Mouse (Mus musculus) lung, embryonic 15.5 days (tissue): ENCODE measurements around the gene 2010106E10Rik. TPM values are rescaled to one million over a fixed set of nuclear protein-coding genes. Genes with fewer than 3 reads are reported as not detected.

Experiments
- ATAC-seq: fragments of 200-750 bp; cut with Nextera tagmentation; 2 replicates; pipeline ENCODE4 v1.8.0; 2017; ENCODE audit warnings: moderate number of reproducible peaks, borderline replicate concordance; ENCODE audit not compliant: low FRiP score, low TSS enrichment; ENCODE audit errors: extremely low read depth
- H3K27ac ChIP-seq: fragments of 300-500 bp; sonication (generic); 2 replicates; pipeline ENCODE4 v1.5.1; 2015; ENCODE audit warnings: moderate library complexity, mild to moderate bottlenecking, inconsistent platforms
- H3K27me3 ChIP-seq: fragments of 300-500 bp; sonication (generic); 2 replicates; pipeline ENCODE4 v1.6.1; 2015; ENCODE audit warnings: inconsistent platforms
- H3K36me3 ChIP-seq: fragments of 300-500 bp; sonication (generic); 2 replicates; pipeline ENCODE4 v1.6.1; 2015; ENCODE audit warnings: inconsistent platforms
- H3K4me1 ChIP-seq: fragments of 300-500 bp; sonication (generic); 2 replicates; pipeline ENCODE4 v1.6.1; 2015; ENCODE audit warnings: inconsistent platforms
- H3K4me2 ChIP-seq: fragments of 300-500 bp; sonication (generic); 2 replicates; pipeline ENCODE4 v1.6.1; 2015; ENCODE audit warnings: inconsistent platforms, mild to moderate bottlenecking, moderate library complexity
- H3K4me3 ChIP-seq: fragments of 300-500 bp; sonication (generic); 2 replicates; pipeline ENCODE4 v1.5.1; 2015; ENCODE audit warnings: mild to moderate bottlenecking, inconsistent platforms
- H3K9ac ChIP-seq: fragments of 300-500 bp; sonication (generic); 2 replicates; pipeline ENCODE4 v1.6.1; 2015; ENCODE audit warnings: inconsistent platforms
- H3K9me3 ChIP-seq: fragments of 300-500 bp; sonication (generic); 2 replicates; pipeline ENCODE4 v1.6.1; 2016; ENCODE audit warnings: inconsistent platforms
- WGBS: fragments of 180-500 bp; shearing (Covaris S2); methylation state at CpG from one replicate; pipeline ENCODE4 v1.1.7; 2015; 5-methylcytosine and 5-hydroxymethylcytosine counted together
- polyA plus RNA-seq: library from polyadenylated mRNA; unstranded; fragments of >200 nt; fragmentation: Nextera tagmentation; extraction: Ambion mirVana; gene quantifications from 2 replicates; pipeline ENCODE4 v1.2.1, GENCODE M21; 2015

The 2010106E10Rik gene
- polyA plus RNA-seq = not detected in 2 replicates

- Histone ChIP-seq H3K4me1 (no peaks in the 10 kb centered on the region), H3K4me2 (no peak within 1 kb of the TSS), H3K36me3 (no peaks in the 10 kb centered on the region), H3K4me3 (no peak within 1 kb of the TSS), H3K9me3 (no peaks in the 10 kb centered on the region), H3K9ac (no peak within 1 kb of the TSS), H3K27me3 (no peaks in the 10 kb centered on the region), H3K27ac (no peak within 1 kb of the TSS)
- ATAC-seq = no peak
- WGBS = 86% methylated on average over 1 of the region's 1 CpGs
These were observed at the start of gene 2010106E10Rik for GRCm38 (mm10) chrX:112494974-112495373. Gene 2010106E10Rik (plus strand): TSS chrX:112495274.

- Histone ChIP-seq H3K4me2 (no peak overlapping the region), H3K9me3 (no peaks in the 10 kb centered on the region), H3K9ac (no peak overlapping the region), H3K27me3 (no peaks in the 10 kb centered on the region), H3K36me3 (no peaks in the 10 kb centered on the region), H3K27ac (no peak overlapping the region), H3K4me1 (no peaks in the 10 kb centered on the region), H3K4me3 (no peak overlapping the region)
- ATAC-seq = no peak
- WGBS = 58% methylated on average over 2 of the region's 2 CpGs
These were observed 10.6 kb downstream of the 2010106E10Rik start for GRCm38 (mm10) chrX:112505651-112506050.

GRCm38 (mm10) chrX:112524755-112525154 lies 29.7 kb downstream of the 2010106E10Rik start:
- Histone ChIP-seq H3K27ac (no peak overlapping the region), H3K36me3 (no peaks in the 10 kb centered on the region), H3K4me1 (no peaks in the 10 kb centered on the region), H3K4me2 (no peak overlapping the region), H3K27me3 (no peaks in the 10 kb centered on the region), H3K9ac (no peak overlapping the region), H3K4me3 (no peak overlapping the region), H3K9me3 (no peaks in the 10 kb centered on the region)
- no peak for ATAC-seq
- whole genome bisulfite sequencing = 76% methylated on average over 1 of the region's 1 CpGs

GRCm38 (mm10) chrX:112543115-112543514 lies 48.0 kb downstream of the 2010106E10Rik start:
- WGBS = 50% methylated on average over 1 of the region's 1 CpGs
- H3K4me1 ChIP-seq = no peaks in the 10 kb centered on the region
- H3K36me3 ChIP-seq = no peaks in the 10 kb centered on the region
- no peak for ATAC-seq
- H3K4me2 ChIP-seq = no peak overlapping the region
- no peaks in the 10 kb centered on the region for H3K9me3 ChIP-seq
- H3K9ac ChIP-seq = no peak overlapping the region
- H3K27ac ChIP-seq = no peak overlapping the region
- no peak overlapping the region for H3K4me3 ChIP-seq
- H3K27me3 ChIP-seq = no peaks in the 10 kb centered on the region

GRCm38 (mm10) chrX:112567716-112568115 lies 72.6 kb downstream of the 2010106E10Rik start:
- WGBS = 79% methylated on average over 2 of the region's 2 CpGs
- no peaks in the 10 kb centered on the region for H3K36me3 ChIP-seq
- no peaks in the 10 kb centered on the region for H3K27me3 ChIP-seq
- no peak overlapping the region for H3K9ac ChIP-seq
- no peak overlapping the region for H3K27ac ChIP-seq
- H3K4me3 ChIP-seq = no peak overlapping the region
- no peak for ATAC-seq
- H3K4me1 ChIP-seq = no peaks in the 10 kb centered on the region
- H3K9me3 ChIP-seq = no peaks in the 10 kb centered on the region
- H3K4me2 ChIP-seq = no peak overlapping the region

- ATAC-seq = peak; percentile 97
- no peaks in the 10 kb centered on the region for H3K9me3 ChIP-seq
- H3K4me3 ChIP-seq = peak within 1 kb of the TSS; percentile 67
These were observed 105.6 kb downstream of the 2010106E10Rik start, which contains the start of gene Zfp711 for GRCm38 (mm10) chrX:112600511-112601305. Gene Zfp711 (plus strand): TSS chrX:112600526.

GRCm38 (mm10) chrX:112601306-112602120 lies 106.4 kb downstream of the 2010106E10Rik start:
- H3K27me3 ChIP-seq = no peaks in the 10 kb centered on the region
- H3K27ac ChIP-seq = peak overlapping the region; percentile 74
- H3K36me3 ChIP-seq = no peaks in the 10 kb centered on the region
- H3K4me3 ChIP-seq = peak overlapping the region; percentile 67
- H3K9ac ChIP-seq = peak overlapping the region; percentile 59
- H3K4me1 ChIP-seq = no peaks in the 10 kb centered on the region
- WGBS = 14% methylated on average over 26 of the region's 81 CpGs
- ATAC-seq = peak; percentile 72
- peak overlapping the region; percentile 55 for H3K4me2 ChIP-seq
- no peaks in the 10 kb centered on the region for H3K9me3 ChIP-seq

More at GRCm38 (mm10) chrX:112600511-112601305, 105.6 kb downstream of the 2010106E10Rik start, which contains the start of gene Zfp711:
- peak within 1 kb of the TSS; percentile 74 for H3K27ac ChIP-seq
- H3K9ac ChIP-seq = peak within 1 kb of the TSS; percentile 59
- no peaks in the 10 kb centered on the region for H3K27me3 ChIP-seq
- H3K4me1 ChIP-seq = no peaks in the 10 kb centered on the region
- 15% methylated on average over 76 of the region's 79 CpGs for WGBS
- peak within 1 kb of the TSS; percentile 55 for H3K4me2 ChIP-seq
- no peaks in the 10 kb centered on the region for H3K36me3 ChIP-seq

Other genes starting within 250 kb of the 2010106E10Rik start
- 54.2 and 55.8 TPM in 2 replicates for gene Apool, start 183.9 kb upstream of the 2010106E10Rik start, polyA plus RNA-seq
- gene Satl1, start 88.5 kb upstream of the 2010106E10Rik start, polyA plus RNA-seq = not detected in 2 replicates
- gene Zfp711, start 105.3 kb downstream of the 2010106E10Rik start, polyA plus RNA-seq = 13.0 and 14.2 TPM in 2 replicates
- gene Pof1b, start 203.4 kb downstream of the 2010106E10Rik start, polyA plus RNA-seq = 1.8 and 2.1 TPM in 2 replicates